Mouse (Mus musculus): Measurements from ENCODE around the gene Adgrv1. TPM values are rescaled to one million over a fixed set of nuclear protein-coding genes. Genes with fewer than 3 reads are reported as not detected.
A peak's percentile ranks its signal among the peaks of the same experiment; 100 is the strongest.

Adgrv1 gene
- polyA plus RNA-seq, 1 experiment from 2014 or later, result 10.3 TPM

DNA sequence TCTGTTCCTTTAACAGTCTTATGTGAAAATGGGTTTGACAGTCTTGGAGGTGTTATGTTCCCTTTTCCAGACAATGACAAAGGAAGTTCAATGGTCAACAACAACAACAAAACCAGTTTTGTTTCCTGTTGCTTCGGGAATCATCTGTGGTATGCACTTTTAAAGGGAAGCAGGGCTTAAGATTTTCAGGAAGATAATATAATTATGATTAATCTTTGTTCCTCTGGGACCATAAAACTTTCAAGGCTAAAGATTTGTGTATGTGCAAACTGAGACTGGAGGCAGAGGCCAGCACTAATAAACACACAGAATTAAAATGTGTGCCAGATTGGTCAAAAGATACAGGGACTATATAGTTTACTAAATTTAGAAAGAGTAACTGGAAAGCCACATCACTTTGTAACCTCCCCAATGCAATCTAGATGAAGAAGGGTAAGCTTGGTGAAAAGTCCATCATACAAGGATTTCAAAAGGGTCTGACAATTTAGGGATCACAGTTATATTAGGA is 424.8 kb downstream of the Adgrv1 start:
- H3K4me3 ChIP-seq (ENCODE audit: low read depth, low read length), result no peak overlapping the region

DNA sequence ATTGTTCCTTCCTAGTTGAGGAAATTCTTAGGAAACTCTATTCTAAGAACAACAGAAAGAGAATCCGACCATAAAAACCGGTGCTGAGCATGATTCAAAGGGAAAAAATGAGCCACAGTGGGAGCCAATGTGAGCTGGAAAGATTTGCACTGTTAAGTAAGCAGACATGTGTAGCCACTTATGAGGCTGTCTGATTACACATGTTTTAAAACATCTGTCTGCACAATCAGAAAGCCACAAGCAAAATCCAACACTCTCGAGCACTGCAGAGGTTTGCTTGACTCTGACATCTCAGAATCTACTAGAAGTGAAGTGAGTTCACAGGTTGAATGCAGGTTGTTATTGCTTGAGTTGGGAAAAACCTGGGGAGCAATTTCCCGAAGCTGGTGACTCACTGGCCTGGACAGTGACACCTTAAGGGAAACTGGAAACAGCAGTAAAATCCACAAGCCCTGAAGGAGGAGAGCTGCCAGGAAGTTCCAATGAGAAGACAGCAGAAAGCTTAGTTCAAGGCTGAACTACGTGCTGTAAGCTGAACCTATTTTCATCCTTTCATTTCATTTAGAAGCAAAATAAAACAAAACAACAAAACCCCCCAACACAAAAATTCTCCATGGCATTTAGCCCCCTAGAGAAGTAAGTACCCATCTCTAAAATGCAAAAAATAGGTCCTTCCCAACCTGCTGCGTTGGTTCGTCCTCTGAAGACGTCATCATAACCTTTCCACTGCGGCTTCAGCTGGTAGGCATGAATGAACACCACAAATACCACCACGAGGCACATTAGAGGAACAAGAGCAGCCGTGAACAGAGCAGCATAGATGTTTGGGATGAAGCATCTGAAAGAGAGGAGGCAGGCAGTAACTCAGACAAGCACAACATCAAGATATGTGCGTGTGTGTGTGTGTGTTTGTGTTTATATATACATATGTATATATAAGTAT is 450.7 kb downstream of the Adgrv1 start:
- no peaks in the 10 kb centered on the region for H3K27me3 ChIP-seq (ENCODE audit: control insufficient read depth, insufficient read depth, low read length)
- no peak overlapping the region for H3K4me2 ChIP-seq (ENCODE audit: low read depth, low read length)
- no peak overlapping the region for H3K9ac ChIP-seq (replicated peaks; ENCODE audit: low read depth, low read length)
- H3K36me3 ChIP-seq (ENCODE audit: control insufficient read depth, insufficient read depth, low read length), result no peaks in the 10 kb centered on the region
- no peak for ATAC-seq (ENCODE audit: low read depth)
- H3K4me3 ChIP-seq (ENCODE audit: low read depth, low read length), result no peak overlapping the region
- H3K4me1 ChIP-seq (ENCODE audit: control insufficient read depth, insufficient read depth, low read length), result no peaks in the 10 kb centered on the region
- H3K9me3 ChIP-seq (ENCODE audit: control insufficient read depth, low read length), result no peaks in the 10 kb centered on the region
- WGBS, result 80% methylated on average over 12 of the region's 12 CpGs
- no peak overlapping the region for H3K27ac ChIP-seq (ENCODE audit: low read depth, low read length)

More for the DNA sequence above, 424.8 kb downstream of the Adgrv1 start:
- 81% methylated on average over 1 of the region's 1 CpGs for WGBS
- H3K9me3 ChIP-seq (ENCODE audit: control insufficient read depth, low read length), result no peaks in the 10 kb centered on the region
- no peaks in the 10 kb centered on the region for H3K36me3 ChIP-seq (ENCODE audit: control insufficient read depth, insufficient read depth, low read length)
- H3K9ac ChIP-seq (replicated peaks; ENCODE audit: low read depth, low read length), result no peak overlapping the region
- H3K27me3 ChIP-seq (ENCODE audit: control insufficient read depth, insufficient read depth, low read length), result no peaks in the 10 kb centered on the region
- H3K4me1 ChIP-seq (ENCODE audit: control insufficient read depth, insufficient read depth, low read length), result no peaks in the 10 kb centered on the region
- H3K4me2 ChIP-seq (ENCODE audit: low read depth, low read length), result no peak overlapping the region
- ATAC-seq (ENCODE audit: low read depth), result no peak
- H3K27ac ChIP-seq (ENCODE audit: low read depth, low read length), result no peak overlapping the region

DNA sequence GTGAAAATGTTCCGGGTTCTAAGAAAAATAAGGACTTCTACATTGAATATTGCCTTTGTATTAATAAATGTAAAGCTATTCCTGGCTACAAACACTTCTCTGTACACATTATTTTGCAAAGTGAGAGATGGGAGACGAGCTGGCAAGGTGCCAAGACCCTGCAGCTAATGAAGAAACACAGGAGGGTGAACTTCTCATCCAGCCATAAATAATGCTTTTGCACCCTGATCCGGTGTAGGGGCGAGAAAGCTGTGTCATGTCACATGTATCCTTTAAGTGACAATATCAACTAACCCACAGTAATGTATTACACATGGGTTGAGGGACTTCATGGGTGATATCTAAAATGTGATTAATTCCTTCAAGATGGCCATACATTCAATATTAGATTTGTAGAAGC is 451.5 kb downstream of the Adgrv1 start:
- Histone ChIP-seq H3K27me3 (ENCODE audit: control insufficient read depth, insufficient read depth, low read length) (no peaks in the 10 kb centered on the region), H3K9ac (replicated peaks; ENCODE audit: low read depth, low read length) (no peak overlapping the region), H3K9me3 (ENCODE audit: control insufficient read depth, low read length) (no peaks in the 10 kb centered on the region), H3K36me3 (ENCODE audit: control insufficient read depth, insufficient read depth, low read length) (no peaks in the 10 kb centered on the region), H3K27ac (ENCODE audit: low read depth, low read length) (no peak overlapping the region), H3K4me1 (ENCODE audit: control insufficient read depth, insufficient read depth, low read length) (no peaks in the 10 kb centered on the region), H3K4me2 (ENCODE audit: low read depth, low read length) (no peak overlapping the region), H3K4me3 (ENCODE audit: low read depth, low read length) (no peak overlapping the region)
- peak; percentile 56; the same call in 1 of the 2 replicates for ATAC-seq (ENCODE audit: low read depth)
- WGBS, result 46% methylated on average over 4 of the region's 4 CpGs

DNA sequence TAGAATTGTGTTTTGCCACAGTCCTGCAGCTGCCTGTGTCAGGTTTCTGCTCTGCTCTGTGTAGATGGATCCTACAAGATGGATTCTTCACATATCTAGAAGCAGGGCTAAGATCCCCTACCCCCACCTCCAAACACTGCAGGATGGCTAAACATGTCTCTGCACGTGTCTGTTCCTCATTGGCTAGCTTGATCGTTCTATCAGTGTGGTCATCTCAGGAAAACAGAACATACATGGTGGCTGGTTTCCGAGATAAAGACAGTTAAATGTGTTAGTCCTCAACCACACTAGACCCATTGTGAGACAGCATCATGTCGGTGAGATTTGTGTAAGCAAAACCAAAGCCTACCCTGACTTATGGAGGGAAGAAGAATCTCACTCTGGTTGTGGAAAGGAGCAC is 456.1 kb downstream of the Adgrv1 start:
- no peaks in the 10 kb centered on the region for H3K9me3 ChIP-seq (ENCODE audit: control insufficient read depth, low read length)
- WGBS, result 93% methylated on average over 4 of the region's 4 CpGs
- no peaks in the 10 kb centered on the region for H3K27me3 ChIP-seq (ENCODE audit: control insufficient read depth, insufficient read depth, low read length)
- H3K4me3 ChIP-seq (ENCODE audit: low read depth, low read length), result no peak overlapping the region
- H3K36me3 ChIP-seq (ENCODE audit: control insufficient read depth, insufficient read depth, low read length), result no peaks in the 10 kb centered on the region
- H3K27ac ChIP-seq (ENCODE audit: low read depth, low read length), result no peak overlapping the region
- no peaks in the 10 kb centered on the region for H3K4me1 ChIP-seq (ENCODE audit: control insufficient read depth, insufficient read depth, low read length)
- no peak overlapping the region for H3K4me2 ChIP-seq (ENCODE audit: low read depth, low read length)
- ATAC-seq (ENCODE audit: low read depth), result no peak
- no peak overlapping the region for H3K9ac ChIP-seq (replicated peaks; ENCODE audit: low read depth, low read length)

DNA sequence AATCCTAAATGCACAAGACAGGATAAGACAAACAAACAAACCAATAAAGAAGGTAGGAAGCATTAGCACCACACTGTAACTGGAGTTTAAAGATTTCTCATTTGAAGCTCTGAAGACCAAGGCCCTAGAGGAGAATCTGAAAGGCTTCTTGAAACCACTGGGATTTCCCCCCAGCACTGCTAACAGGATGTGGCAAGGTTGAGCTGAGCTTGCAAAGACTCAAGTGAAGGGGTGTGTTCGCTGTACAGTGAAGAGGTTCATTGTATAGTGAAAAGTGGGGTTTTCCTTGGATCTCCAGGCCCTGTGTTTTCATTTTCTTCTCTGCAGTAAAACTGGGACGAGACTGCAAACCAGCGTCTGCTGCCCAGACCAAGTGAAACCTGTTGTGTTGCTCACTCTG is 456.9 kb downstream of the Adgrv1 start:
- Histone ChIP-seq H3K36me3 (ENCODE audit: control insufficient read depth, insufficient read depth, low read length) (no peaks in the 10 kb centered on the region), H3K27me3 (ENCODE audit: control insufficient read depth, insufficient read depth, low read length) (no peaks in the 10 kb centered on the region), H3K27ac (ENCODE audit: low read depth, low read length) (no peak overlapping the region), H3K4me2 (ENCODE audit: low read depth, low read length) (no peak overlapping the region), H3K4me3 (ENCODE audit: low read depth, low read length) (no peak overlapping the region), H3K9ac (replicated peaks; ENCODE audit: low read depth, low read length) (no peak overlapping the region), H3K9me3 (ENCODE audit: control insufficient read depth, low read length) (no peaks in the 10 kb centered on the region), H3K4me1 (ENCODE audit: control insufficient read depth, insufficient read depth, low read length) (no peaks in the 10 kb centered on the region)
- ATAC-seq (ENCODE audit: low read depth), result no peak
- 89% methylated on average over 3 of the region's 3 CpGs for WGBS

DNA sequence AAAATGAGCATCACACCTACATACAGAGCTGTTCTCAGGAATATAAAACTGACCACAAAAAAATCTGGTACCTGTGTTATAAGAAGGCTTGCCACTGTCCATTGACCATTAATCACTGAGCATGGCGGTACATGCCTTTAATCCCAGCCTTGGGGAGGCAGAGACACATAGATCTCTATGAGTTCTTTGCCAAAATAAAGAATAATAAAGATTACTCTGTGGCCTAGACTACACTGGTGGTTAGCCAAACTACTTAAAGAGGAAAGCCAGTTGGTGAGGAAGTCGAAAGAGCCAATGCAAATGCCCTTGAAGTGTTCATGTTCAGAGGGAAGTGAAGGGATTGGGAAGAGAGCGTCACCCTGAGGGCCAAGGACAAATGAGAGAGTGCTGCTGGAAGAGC is 461.8 kb downstream of the Adgrv1 start:
- Histone ChIP-seq H3K9me3 (ENCODE audit: control insufficient read depth, low read length) (no peaks in the 10 kb centered on the region), H3K27me3 (ENCODE audit: control insufficient read depth, insufficient read depth, low read length) (no peaks in the 10 kb centered on the region), H3K9ac (replicated peaks; ENCODE audit: low read depth, low read length) (no peak overlapping the region), H3K36me3 (ENCODE audit: control insufficient read depth, insufficient read depth, low read length) (no peaks in the 10 kb centered on the region), H3K4me1 (ENCODE audit: control insufficient read depth, insufficient read depth, low read length) (no peaks in the 10 kb centered on the region), H3K27ac (ENCODE audit: low read depth, low read length) (no peak overlapping the region), H3K4me2 (ENCODE audit: low read depth, low read length) (no peak overlapping the region), H3K4me3 (ENCODE audit: low read depth, low read length) (no peak overlapping the region)
- 84% methylated on average over 3 of the region's 3 CpGs for whole genome bisulfite sequencing
- ATAC-seq (ENCODE audit: low read depth), result no peak

DNA sequence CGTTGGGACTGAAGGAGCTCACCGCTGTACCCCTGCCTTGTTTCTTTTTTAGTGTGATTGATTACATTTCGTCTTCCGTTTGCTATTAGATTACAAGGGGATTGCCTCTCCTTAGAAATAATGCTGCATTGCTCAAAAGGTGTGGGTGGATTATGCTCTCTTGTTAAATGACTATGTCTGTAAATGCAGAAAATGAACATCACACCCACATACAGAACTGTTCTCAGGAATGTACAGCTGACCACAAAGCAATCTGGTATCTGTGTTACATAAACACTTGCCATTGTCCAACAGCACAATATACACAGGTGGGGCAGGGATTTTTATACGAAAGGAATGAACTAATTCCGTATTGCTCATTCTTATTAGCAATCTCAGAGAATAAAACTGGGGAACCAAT is 465.5 kb downstream of the Adgrv1 start:
- H3K4me3 ChIP-seq (ENCODE audit: low read depth, low read length), result no peak overlapping the region
- H3K9me3 ChIP-seq (ENCODE audit: control insufficient read depth, low read length), result no peaks in the 10 kb centered on the region
- H3K27me3 ChIP-seq (ENCODE audit: control insufficient read depth, insufficient read depth, low read length), result no peaks in the 10 kb centered on the region
- no peak for ATAC-seq (ENCODE audit: low read depth)
- no peak overlapping the region for H3K4me2 ChIP-seq (ENCODE audit: low read depth, low read length)
- WGBS, result 80% methylated on average over 6 of the region's 6 CpGs
- no peaks in the 10 kb centered on the region for H3K4me1 ChIP-seq (ENCODE audit: control insufficient read depth, insufficient read depth, low read length)
- H3K36me3 ChIP-seq (ENCODE audit: control insufficient read depth, insufficient read depth, low read length), result no peaks in the 10 kb centered on the region
- no peak overlapping the region for H3K27ac ChIP-seq (ENCODE audit: low read depth, low read length)
- no peak overlapping the region for H3K9ac ChIP-seq (replicated peaks; ENCODE audit: low read depth, low read length)

DNA sequence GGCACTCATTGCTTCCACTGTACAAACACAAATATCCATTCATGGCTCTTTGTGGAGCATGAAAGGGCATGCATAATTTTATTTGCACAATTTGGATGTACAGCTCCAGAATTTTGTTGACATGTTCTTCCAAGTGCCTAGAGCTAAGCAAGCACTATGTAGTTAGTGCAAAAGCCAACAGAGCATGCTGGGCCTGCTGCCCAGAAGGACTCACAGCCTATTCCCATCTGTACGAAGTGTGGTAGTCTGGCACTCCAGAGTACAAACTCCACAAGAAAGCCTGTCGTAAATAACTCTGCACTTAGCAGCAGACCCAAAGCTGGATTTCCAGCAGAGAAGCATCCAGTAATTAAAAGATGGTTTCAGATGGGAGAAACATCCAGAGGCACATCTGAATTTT is 473.1 kb downstream of the Adgrv1 start:
- H3K9ac ChIP-seq (replicated peaks; ENCODE audit: low read depth, low read length), result no peak overlapping the region
- no peaks in the 10 kb centered on the region for H3K4me1 ChIP-seq (ENCODE audit: control insufficient read depth, insufficient read depth, low read length)
- H3K36me3 ChIP-seq (ENCODE audit: control insufficient read depth, insufficient read depth, low read length), result no peaks in the 10 kb centered on the region
- no peaks in the 10 kb centered on the region for H3K27me3 ChIP-seq (ENCODE audit: control insufficient read depth, insufficient read depth, low read length)
- 41% methylated on average over 2 of the region's 2 CpGs for WGBS
- H3K27ac ChIP-seq (ENCODE audit: low read depth, low read length), result no peak overlapping the region
- no peaks in the 10 kb centered on the region for H3K9me3 ChIP-seq (ENCODE audit: control insufficient read depth, low read length)
- H3K4me2 ChIP-seq (ENCODE audit: low read depth, low read length), result no peak overlapping the region
- no peak for ATAC-seq (ENCODE audit: low read depth)
- H3K4me3 ChIP-seq (ENCODE audit: low read depth, low read length), result no peak overlapping the region

DNA sequence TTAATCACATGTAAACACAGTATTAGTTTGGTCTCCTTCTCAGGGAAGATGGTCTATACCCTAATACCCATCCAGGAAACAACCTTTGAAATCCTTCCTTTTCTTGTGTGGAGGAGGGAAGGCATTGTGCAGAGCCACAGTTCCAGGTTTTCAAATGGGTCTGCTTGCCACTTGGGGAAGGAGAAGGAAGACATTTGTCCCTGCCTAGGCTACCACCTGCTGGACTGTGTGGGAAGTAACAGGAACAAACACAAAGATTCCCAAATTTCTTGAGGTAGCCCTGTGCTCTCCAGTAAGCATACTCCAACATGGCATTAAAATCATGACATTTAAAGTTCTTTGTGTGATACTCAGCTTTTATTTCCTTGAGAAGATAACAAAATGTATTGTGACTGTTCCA is 477.6 kb downstream of the Adgrv1 start:
- Histone ChIP-seq H3K36me3 (ENCODE audit: control insufficient read depth, insufficient read depth, low read length) (no peaks in the 10 kb centered on the region), H3K4me1 (ENCODE audit: control insufficient read depth, insufficient read depth, low read length) (no peaks in the 10 kb centered on the region), H3K4me3 (ENCODE audit: low read depth, low read length) (no peak overlapping the region), H3K27me3 (ENCODE audit: control insufficient read depth, insufficient read depth, low read length) (no peaks in the 10 kb centered on the region), H3K4me2 (ENCODE audit: low read depth, low read length) (no peak overlapping the region), H3K9ac (replicated peaks; ENCODE audit: low read depth, low read length) (no peak overlapping the region), H3K9me3 (ENCODE audit: control insufficient read depth, low read length) (no peaks in the 10 kb centered on the region), H3K27ac (ENCODE audit: low read depth, low read length) (no peak overlapping the region)
- peak; percentile 56; the same call in 1 of the 2 replicates for ATAC-seq (ENCODE audit: low read depth)

Data from neural tube, embryonic 14.5 days (tissue).